Mouse (Mus musculus): ENCODE data around the gene Egfl8. TPM values are rescaled to one million over a fixed set of nuclear protein-coding genes. Genes with fewer than 3 reads are reported as not detected.

The Egfl8 gene
- polyA plus RNA-seq, 1 experiment from 2014 or later, result 0.33 TPM

- H3K4me2 ChIP-seq, result no peak overlapping the region
- H3K27me3 ChIP-seq, result peaks cover 36% of the 10 kb centered on the region
- H3K9ac ChIP-seq, result no peak overlapping the region
- no peaks in the 10 kb centered on the region for H3K9me3 ChIP-seq (replicated peaks)
- H3K27ac ChIP-seq (replicated peaks), result no peak overlapping the region
- WGBS (ENCODE audit: insufficient replicate concordance), result 26% methylated on average over 2 of the region's 2 CpGs
- H3K4me1 ChIP-seq (replicated peaks), result peaks cover 2% of the 10 kb centered on the region; the same call in 1 of the 2 replicates
- peaks cover 14% of the 10 kb centered on the region for H3K36me3 ChIP-seq (replicated peaks)
- ATAC-seq (ENCODE audit: insufficient read depth), result no peak
- no peak overlapping the region for H3K4me3 ChIP-seq (replicated peaks)
Measured at GRCm38 (mm10) chr17:34657271-34657670, 41.5 kb upstream of the Egfl8 start.

GRCm38 (mm10) chr17:34656666-34657065, 40.9 kb upstream of the Egfl8 start:
- Histone ChIP-seq H3K9ac (no peak overlapping the region), H3K4me1 (replicated peaks) (peaks cover 2% of the 10 kb centered on the region; the same call in 1 of the 2 replicates), H3K4me2 (no peak overlapping the region), H3K4me3 (replicated peaks) (no peak overlapping the region), H3K27ac (replicated peaks) (no peak overlapping the region), H3K27me3 (peaks cover 35% of the 10 kb centered on the region), H3K36me3 (replicated peaks) (peaks cover 20% of the 10 kb centered on the region), H3K9me3 (replicated peaks) (no peaks in the 10 kb centered on the region)
- WGBS (ENCODE audit: insufficient replicate concordance), result 59% methylated on average over 8 of the region's 8 CpGs
- ATAC-seq (ENCODE audit: insufficient read depth), result no peak

GRCm38 (mm10) chr17:34655581-34655991, 39.8 kb upstream of the Egfl8 start:
- H3K27ac ChIP-seq (replicated peaks), result no peak overlapping the region

GRCm38 (mm10) chr17:34655160-34655559, 39.4 kb upstream of the Egfl8 start:
- Histone ChIP-seq H3K36me3 (replicated peaks) (peaks cover 32% of the 10 kb centered on the region), H3K9ac (no peak overlapping the region), H3K4me1 (replicated peaks) (no peaks in the 10 kb centered on the region), H3K4me3 (replicated peaks) (no peak overlapping the region), H3K27me3 (peaks cover 20% of the 10 kb centered on the region), H3K9me3 (replicated peaks) (no peaks in the 10 kb centered on the region), H3K27ac (replicated peaks) (no peak overlapping the region), H3K4me2 (no peak overlapping the region)
- ATAC-seq (ENCODE audit: insufficient read depth), result no peak
- WGBS (ENCODE audit: insufficient replicate concordance), result 48% methylated on average over 7 of the region's 7 CpGs

More at GRCm38 (mm10) chr17:34655581-34655991, 39.8 kb upstream of the Egfl8 start:
- Histone ChIP-seq H3K27me3 (peaks cover 25% of the 10 kb centered on the region), H3K4me2 (no peak overlapping the region), H3K4me1 (replicated peaks) (no peaks in the 10 kb centered on the region), H3K36me3 (replicated peaks) (peaks cover 28% of the 10 kb centered on the region), H3K4me3 (replicated peaks) (no peak overlapping the region), H3K9ac (no peak overlapping the region), H3K9me3 (replicated peaks) (no peaks in the 10 kb centered on the region)
- peak; percentile 62; the same call in 1 of the 2 replicates for ATAC-seq (ENCODE audit: insufficient read depth)
- WGBS (ENCODE audit: insufficient replicate concordance), result 47% methylated on average over 4 of the region's 4 CpGs

- no peaks in the 10 kb centered on the region for H3K9me3 ChIP-seq (replicated peaks)
- no peak overlapping the region for H3K27ac ChIP-seq (replicated peaks)
- 79% methylated on average over 13 of the region's 13 CpGs for WGBS (ENCODE audit: insufficient replicate concordance)
- no peak overlapping the region for H3K9ac ChIP-seq
- H3K27me3 ChIP-seq, result peaks cover 13% of the 10 kb centered on the region
- peaks cover 3% of the 10 kb centered on the region; the same call in 1 of the 2 replicates for H3K4me1 ChIP-seq (replicated peaks)
- H3K4me2 ChIP-seq, result no peak overlapping the region
- no peak overlapping the region for H3K4me3 ChIP-seq (replicated peaks)
- ATAC-seq (ENCODE audit: insufficient read depth), result no peak
- H3K36me3 ChIP-seq (replicated peaks), result peaks cover 40% of the 10 kb centered on the region
Measured at GRCm38 (mm10) chr17:34654392-34654791, 38.6 kb upstream of the Egfl8 start.

GRCm38 (mm10) chr17:34653746-34654285, 38.0 kb upstream of the Egfl8 start:
- no peak for ATAC-seq (ENCODE audit: insufficient read depth)
- peaks cover 8% of the 10 kb centered on the region for H3K4me1 ChIP-seq (replicated peaks)
- H3K9me3 ChIP-seq (replicated peaks), result no peaks in the 10 kb centered on the region
- H3K36me3 ChIP-seq (replicated peaks), result peaks cover 46% of the 10 kb centered on the region
- no peak overlapping the region for H3K4me2 ChIP-seq
- 60% methylated on average over 9 of the region's 9 CpGs for WGBS (ENCODE audit: insufficient replicate concordance)
- no peak overlapping the region for H3K9ac ChIP-seq
- H3K27me3 ChIP-seq, result peaks cover 7% of the 10 kb centered on the region; the same call in 1 of the 2 replicates
- H3K27ac ChIP-seq (replicated peaks), result no peak overlapping the region
- no peak overlapping the region for H3K4me3 ChIP-seq (replicated peaks)

GRCm38 (mm10) chr17:34652985-34653384, 37.2 kb upstream of the Egfl8 start:
- no peaks in the 10 kb centered on the region for H3K9me3 ChIP-seq (replicated peaks)
- H3K27ac ChIP-seq (replicated peaks), result no peak overlapping the region
- H3K4me3 ChIP-seq (replicated peaks), result no peak overlapping the region
- 88% methylated on average over 8 of the region's 8 CpGs for WGBS (ENCODE audit: insufficient replicate concordance)
- peaks cover 17% of the 10 kb centered on the region for H3K4me1 ChIP-seq (replicated peaks)
- H3K4me2 ChIP-seq, result no peak overlapping the region
- H3K36me3 ChIP-seq (replicated peaks), result peaks cover 50% of the 10 kb centered on the region
- no peak for ATAC-seq (ENCODE audit: insufficient read depth)
- no peak overlapping the region for H3K9ac ChIP-seq
- no peaks in the 10 kb centered on the region for H3K27me3 ChIP-seq

- no peaks in the 10 kb centered on the region for H3K27me3 ChIP-seq
- H3K9me3 ChIP-seq (replicated peaks), result no peaks in the 10 kb centered on the region
- WGBS (ENCODE audit: insufficient replicate concordance), result 79% methylated on average over 10 of the region's 10 CpGs
- H3K9ac ChIP-seq, result no peak overlapping the region
- peaks cover 21% of the 10 kb centered on the region for H3K4me1 ChIP-seq (replicated peaks)
- peaks cover 50% of the 10 kb centered on the region for H3K36me3 ChIP-seq (replicated peaks)
- ATAC-seq (ENCODE audit: insufficient read depth), result no peak
- H3K4me2 ChIP-seq, result no peak overlapping the region
- no peak overlapping the region for H3K27ac ChIP-seq (replicated peaks)
- no peak overlapping the region for H3K4me3 ChIP-seq (replicated peaks)
Measured at GRCm38 (mm10) chr17:34652546-34652945, 36.8 kb upstream of the Egfl8 start.

- no peak for ATAC-seq (ENCODE audit: insufficient read depth)
- Histone ChIP-seq H3K9me3 (replicated peaks) (no peaks in the 10 kb centered on the region), H3K4me1 (replicated peaks) (peaks cover 27% of the 10 kb centered on the region), H3K27me3 (no peaks in the 10 kb centered on the region), H3K27ac (replicated peaks) (no peak overlapping the region), H3K4me3 (replicated peaks) (no peak overlapping the region), H3K9ac (no peak overlapping the region), H3K36me3 (replicated peaks) (peaks cover 50% of the 10 kb centered on the region), H3K4me2 (no peak overlapping the region)
- 62% methylated on average over 19 of the region's 19 CpGs for WGBS (ENCODE audit: insufficient replicate concordance)
Measured at GRCm38 (mm10) chr17:34651507-34652221, 35.9 kb upstream of the Egfl8 start.

GRCm38 (mm10) chr17:34650781-34651180, 35.0 kb upstream of the Egfl8 start:
- Histone ChIP-seq H3K4me1 (replicated peaks) (peaks cover 35% of the 10 kb centered on the region), H3K4me3 (replicated peaks) (no peak overlapping the region), H3K36me3 (replicated peaks) (peaks cover 50% of the 10 kb centered on the region), H3K27ac (replicated peaks) (no peak overlapping the region), H3K9ac (no peak overlapping the region), H3K9me3 (replicated peaks) (no peaks in the 10 kb centered on the region), H3K27me3 (no peaks in the 10 kb centered on the region), H3K4me2 (no peak overlapping the region)
- no peak for ATAC-seq (ENCODE audit: insufficient read depth)
- 84% methylated on average over 14 of the region's 14 CpGs for WGBS (ENCODE audit: insufficient replicate concordance)

GRCm38 (mm10) chr17:34649106-34649864, 33.5 kb upstream of the Egfl8 start:
- H3K9me3 ChIP-seq (replicated peaks), result no peaks in the 10 kb centered on the region
- ATAC-seq (ENCODE audit: insufficient read depth), result no peak
- peaks cover 50% of the 10 kb centered on the region for H3K4me1 ChIP-seq (replicated peaks)
- no peak overlapping the region for H3K27ac ChIP-seq (replicated peaks)
- 73% methylated on average over 18 of the region's 18 CpGs for WGBS (ENCODE audit: insufficient replicate concordance)
- H3K9ac ChIP-seq, result no peak overlapping the region
- no peak overlapping the region for H3K4me2 ChIP-seq
- H3K27me3 ChIP-seq, result no peaks in the 10 kb centered on the region
- H3K36me3 ChIP-seq (replicated peaks), result peaks cover 50% of the 10 kb centered on the region
- H3K4me3 ChIP-seq (replicated peaks), result no peak overlapping the region
